Mouse (Mus musculus): ENCODE results near the gene Styxl1.

GRCm38 (mm10) chr5:135736544-135736943, 41.6 kb downstream of the Styxl1 start:
- TF ChIP-seq USF1 (IDR thresholded peaks at IDR 0.05; ENCODE audit: low read depth), result no peak
- TF ChIP-seq POLR2A (IDR thresholded peaks at IDR 0.05; ENCODE audit: insufficient read length, low read depth), result no peak
- no peak for TF ChIP-seq E2F4 (IDR thresholded peaks at IDR 0.05; ENCODE audit: insufficient read depth)
- no peak for TF ChIP-seq MYOG (IDR thresholded peaks at IDR 0.05; ENCODE audit: control insufficient read depth in 1 of 3, insufficient read depth in 1 of 3, insufficient read length in 2 of 3, low read depth in 2 of 3)
- no peak for TF ChIP-seq MAX (IDR thresholded peaks at IDR 0.05; ENCODE audit: low read depth)
- no peak for TF ChIP-seq TCF12 (IDR thresholded peaks at IDR 0.05; ENCODE audit: insufficient read depth, poor library complexity, severe bottlenecking)
- no peak for TF ChIP-seq POLR2AphosphoS2 (IDR thresholded peaks at IDR 0.05; ENCODE audit: insufficient read length, low read depth)
- TF ChIP-seq MYOD1 (IDR thresholded peaks at IDR 0.05; ENCODE audit: control insufficient read depth in 1 of 3, insufficient read length in 2 of 3, low read depth in 2 of 3), result no peak
- TF ChIP-seq TCF3 (IDR thresholded peaks at IDR 0.05; ENCODE audit: insufficient read length, low read depth), result no peak
- no peak for TF ChIP-seq CEBPB (IDR thresholded peaks at IDR 0.05; ENCODE audit: insufficient read depth, poor library complexity, severe bottlenecking)

All from myocyte (in vitro differentiated cells).